Mouse (Mus musculus): ENCODE data around the gene Slc36a2.

GRCm38 (mm10) chr11:55158785-55159359, 26.0 kb downstream of the Slc36a2 start:
- TF ChIP-seq CTCF (IDR thresholded peaks at IDR 0.05; ENCODE audit: low read depth) = peak; percentile 95
- TF ChIP-seq EP300 (IDR thresholded peaks at IDR 0.05; ENCODE audit: low read depth) = no peak

Measured in liver, postnatal 0 days (tissue).